Mouse (Mus musculus): ENCODE measurements at regions not wholly inside any gene's neighbourhood (a gene's known extent, or its start where the extent isn't known, plus 50 kb on each side); places are given as distances from the start of the nearest gene placed in this dataset.

- no peak for TF ChIP-seq USF1 (IDR thresholded peaks at IDR 0.05; ENCODE audit: low read depth)
- TF ChIP-seq POLR2A (IDR thresholded peaks at IDR 0.05; ENCODE audit: insufficient read length, low read depth): no peak
- no peak for TF ChIP-seq MAX (IDR thresholded peaks at IDR 0.05; ENCODE audit: low read depth)
- no peak for TF ChIP-seq MYOD1 (IDR thresholded peaks at IDR 0.05; ENCODE audit: control insufficient read depth in 1 of 3, insufficient read length in 2 of 3, low read depth in 2 of 3)
- no peak for TF ChIP-seq CEBPB (IDR thresholded peaks at IDR 0.05; ENCODE audit: insufficient read depth, poor library complexity, severe bottlenecking)
Observed at GRCm38 (mm10) chr17:51321025-51321424, 141.9 kb upstream of the Tbc1d5 start.
